Mouse (Mus musculus): ENCODE data around the gene Iqsec2. TPM values are rescaled to one million over a fixed set of nuclear protein-coding genes. Genes with fewer than 3 reads are reported as not detected.
"Not testable (repeated sequence)": the region's sequence is repeated elsewhere in the genome, so short reads cannot be mapped to it uniquely, and the experiment has no call there.

Gene Iqsec2
- polyA plus RNA-seq, 1 experiment from 2014 or later: 5.5 TPM

DNA sequence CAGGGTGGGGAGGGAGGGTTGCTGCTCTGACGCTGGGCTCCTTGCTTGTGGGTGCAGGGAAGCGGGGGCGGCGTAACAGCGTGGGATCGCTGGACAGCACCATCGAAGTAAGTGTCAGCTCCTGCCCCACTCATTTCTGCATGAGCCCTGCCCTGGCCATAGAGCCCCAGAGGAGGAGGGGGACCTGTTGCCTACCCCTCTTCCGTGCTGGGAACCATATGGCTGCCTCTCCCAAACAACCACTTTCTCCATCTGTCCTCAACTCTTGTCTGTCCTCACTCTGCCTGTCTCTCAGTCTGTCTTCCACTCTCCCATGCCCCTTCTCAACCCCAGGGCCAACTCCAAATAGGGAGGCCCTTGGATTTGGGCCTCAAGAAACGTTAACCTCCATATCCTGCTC, 78.2 kb downstream of the Iqsec2 start:
- H3K9me3 ChIP-seq (replicated peaks; ENCODE audit: control insufficient read depth, low read length): no peaks in the 10 kb centered on the region
- ATAC-seq (no peak), DNase-seq (ENCODE audit: low spot score) (no peak)
- 0 out of 2 replicates have a peak, but pooled peaks cover 11% of the 10 kb centered on the region for H3K27me3 ChIP-seq (replicated peaks; ENCODE audit: control insufficient read depth, insufficient read depth, low read length)
- H3K4me3 ChIP-seq (ENCODE audit: low read depth, low read length): no peak overlapping the region
- H3K4me1 ChIP-seq (ENCODE audit: control insufficient read depth, insufficient read depth, low read length): no peaks in the 10 kb centered on the region
- no peak overlapping the region for H3K9ac ChIP-seq (ENCODE audit: low read length)
- no peak overlapping the region for H3K27ac ChIP-seq (ENCODE audit: low read depth, low read length)
- H3K36me3 ChIP-seq (ENCODE audit: control insufficient read depth, insufficient read depth, low read length): no peaks in the 10 kb centered on the region
- H3K4me2 ChIP-seq (ENCODE audit: low read length): no peak overlapping the region
- WGBS: 70% methylated on average over 9 of the region's 9 CpGs

- Histone ChIP-seq H3K9me3 (replicated peaks; ENCODE audit: control insufficient read depth, low read length) (no peaks in the 10 kb centered on the region), H3K4me2 (ENCODE audit: low read length) (no peak overlapping the region), H3K4me3 (ENCODE audit: low read depth, low read length) (no peak overlapping the region), H3K4me1 (ENCODE audit: control insufficient read depth, insufficient read depth, low read length) (no peaks in the 10 kb centered on the region), H3K27me3 (replicated peaks; ENCODE audit: control insufficient read depth, insufficient read depth, low read length) (0 out of 2 replicates have a peak, but pooled peaks cover 11% of the 10 kb centered on the region), H3K27ac (ENCODE audit: low read depth, low read length) (no peak overlapping the region), H3K36me3 (ENCODE audit: control insufficient read depth, insufficient read depth, low read length) (no peaks in the 10 kb centered on the region), H3K9ac (ENCODE audit: low read length) (no peak overlapping the region)
- DNase-seq (ENCODE audit: low spot score): no peak
- ATAC-seq: no peak
- WGBS: 92% methylated on average over 6 of the region's 6 CpGs
Observed at GRCm38 (mm10) chrX:152223313-152223712, 79.2 kb downstream of the Iqsec2 start.

DNA sequence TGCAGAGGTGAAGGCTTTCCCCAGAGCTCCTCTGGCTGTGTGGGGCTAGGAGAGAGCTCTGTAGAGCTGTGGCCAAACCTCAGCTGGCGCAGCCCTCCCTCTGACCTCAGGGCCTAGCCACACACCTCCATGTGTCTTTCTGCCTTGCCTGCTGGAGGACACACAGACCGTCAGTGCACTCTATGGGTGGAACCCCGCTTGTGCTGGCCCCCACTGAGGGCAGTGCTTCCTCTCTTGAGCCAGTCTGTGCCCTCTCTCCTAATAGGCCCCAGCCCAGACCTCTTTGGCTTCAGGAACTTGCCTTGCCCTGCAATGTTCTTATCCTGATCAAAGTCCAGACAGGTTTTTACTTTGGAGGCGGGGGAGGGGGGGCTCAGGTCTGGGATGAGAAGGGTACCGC, 80.2 kb downstream of the Iqsec2 start:
- H3K4me3 ChIP-seq (ENCODE audit: low read depth, low read length): no peak overlapping the region
- WGBS: 58% methylated on average over 5 of the region's 5 CpGs
- H3K36me3 ChIP-seq (ENCODE audit: control insufficient read depth, insufficient read depth, low read length): no peaks in the 10 kb centered on the region
- no peak overlapping the region for H3K9ac ChIP-seq (ENCODE audit: low read length)
- ATAC-seq (no peak), DNase-seq (ENCODE audit: low spot score) (no peak)
- no peaks in the 10 kb centered on the region for H3K4me1 ChIP-seq (ENCODE audit: control insufficient read depth, insufficient read depth, low read length)
- no peak overlapping the region for H3K4me2 ChIP-seq (ENCODE audit: low read length)
- 0 out of 2 replicates have a peak, but pooled peaks cover 7% of the 10 kb centered on the region for H3K27me3 ChIP-seq (replicated peaks; ENCODE audit: control insufficient read depth, insufficient read depth, low read length)
- H3K9me3 ChIP-seq (replicated peaks; ENCODE audit: control insufficient read depth, low read length): no peaks in the 10 kb centered on the region
- H3K27ac ChIP-seq (ENCODE audit: low read depth, low read length): no peak overlapping the region

DNA sequence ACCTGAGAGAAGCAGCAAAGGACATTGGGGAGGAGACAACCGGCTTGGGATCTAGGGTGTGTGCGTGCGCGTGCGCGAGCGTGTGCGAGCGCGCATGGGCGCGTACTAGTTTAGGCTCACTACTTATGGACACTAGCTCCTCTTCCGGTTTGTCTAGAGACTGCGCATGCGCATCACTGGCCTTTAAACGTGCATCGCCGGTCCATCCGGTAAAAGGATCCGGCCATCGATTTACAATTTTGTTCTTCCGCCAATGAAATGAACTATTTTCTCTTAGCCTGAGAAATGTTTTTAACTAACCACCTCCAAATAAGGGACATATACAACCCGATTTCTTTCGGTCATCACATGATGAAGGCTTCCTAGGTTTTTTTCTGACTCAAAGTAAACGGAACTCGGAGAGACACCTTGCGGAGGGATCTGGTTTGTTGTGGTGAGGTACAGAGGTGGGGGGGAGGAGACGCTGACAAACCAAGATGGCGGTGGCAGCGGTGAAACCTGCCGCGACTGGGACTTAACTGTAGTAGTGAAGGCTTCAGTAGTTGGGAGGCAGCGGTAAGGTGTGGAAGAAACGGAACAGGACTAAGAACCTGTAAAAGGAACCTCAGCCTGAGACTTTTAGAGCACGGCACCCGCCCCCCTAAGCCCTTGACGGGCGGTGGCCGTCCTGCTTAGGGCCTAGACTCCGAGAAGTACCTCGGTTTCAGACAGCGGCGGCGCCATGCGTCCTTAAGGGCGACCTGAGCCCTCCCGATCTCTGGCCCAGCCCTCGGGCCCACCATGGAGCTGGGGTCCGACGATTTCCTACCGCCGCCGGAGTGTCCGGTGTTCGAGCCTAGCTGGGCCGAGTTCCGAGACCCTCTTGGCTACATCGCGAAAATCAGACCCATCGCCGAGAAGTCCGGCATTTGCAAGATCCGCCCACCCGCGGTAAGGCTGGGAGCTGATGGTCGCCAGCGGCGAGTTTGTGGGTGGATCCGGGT, 89.0 kb downstream of the Iqsec2 start, which contains the start of gene Kdm5c:
TSS of gene Kdm5c (plus strand) at position 240 of the 983 bp plus-strand sequence.
- peak within 1 kb of the TSS; percentile 88 for H3K9ac ChIP-seq (ENCODE audit: low read length)
- DNase-seq (ENCODE audit: low spot score) (peak; percentile 99), ATAC-seq (peak; percentile 99)
- H3K4me3 ChIP-seq (ENCODE audit: low read depth, low read length): peak within 1 kb of the TSS; percentile 81
- H3K4me2 ChIP-seq (ENCODE audit: low read length): peak within 1 kb of the TSS; percentile 83
- WGBS: 2% methylated on average over 69 of the region's 69 CpGs
- no peaks in the 10 kb centered on the region for H3K9me3 ChIP-seq (replicated peaks; ENCODE audit: control insufficient read depth, low read length)
- peak within 1 kb of the TSS; percentile 65 for H3K27ac ChIP-seq (ENCODE audit: low read depth, low read length)
- peaks cover 12% of the 10 kb centered on the region for H3K4me1 ChIP-seq (ENCODE audit: control insufficient read depth, insufficient read depth, low read length)
- H3K36me3 ChIP-seq (ENCODE audit: control insufficient read depth, insufficient read depth, low read length): peaks cover 9% of the 10 kb centered on the region; the same call in 1 of the 2 replicates
- H3K27me3 ChIP-seq (replicated peaks; ENCODE audit: control insufficient read depth, insufficient read depth, low read length): no peaks in the 10 kb centered on the region

GRCm38 (mm10) chrX:152234125-152234524, 90.1 kb downstream of the Iqsec2 start:
- no peaks in the 10 kb centered on the region for H3K9me3 ChIP-seq (replicated peaks; ENCODE audit: control insufficient read depth, low read length)
- H3K4me2 ChIP-seq (ENCODE audit: low read length): peak overlapping the region; percentile 83
- no peaks in the 10 kb centered on the region for H3K27me3 ChIP-seq (replicated peaks; ENCODE audit: control insufficient read depth, insufficient read depth, low read length)
- 43% methylated on average over 3 of the region's 3 CpGs for WGBS
- H3K27ac ChIP-seq (ENCODE audit: low read depth, low read length): no peak overlapping the region
- peak overlapping the region; percentile 81 for H3K4me3 ChIP-seq (ENCODE audit: low read depth, low read length)
- no peak for DNase-seq (ENCODE audit: low spot score)
- peak overlapping the region; percentile 88 for H3K9ac ChIP-seq (ENCODE audit: low read length)
- H3K4me1 ChIP-seq (ENCODE audit: control insufficient read depth, insufficient read depth, low read length): peaks cover 12% of the 10 kb centered on the region
- ATAC-seq: no peak
- peaks cover 19% of the 10 kb centered on the region for H3K36me3 ChIP-seq (ENCODE audit: control insufficient read depth, insufficient read depth, low read length)

- DNase-seq (ENCODE audit: low spot score) (no peak), ATAC-seq (no peak)
- Histone ChIP-seq H3K27me3 (replicated peaks; ENCODE audit: control insufficient read depth, insufficient read depth, low read length) (no peaks in the 10 kb centered on the region), H3K4me1 (ENCODE audit: control insufficient read depth, insufficient read depth, low read length) (peaks cover 12% of the 10 kb centered on the region), H3K4me2 (ENCODE audit: low read length) (no peak overlapping the region), H3K4me3 (ENCODE audit: low read depth, low read length) (no peak overlapping the region), H3K9ac (ENCODE audit: low read length) (no peak overlapping the region), H3K9me3 (replicated peaks; ENCODE audit: control insufficient read depth, low read length) (no peaks in the 10 kb centered on the region), H3K36me3 (ENCODE audit: control insufficient read depth, insufficient read depth, low read length) (peaks cover 34% of the 10 kb centered on the region), H3K27ac (ENCODE audit: low read depth, low read length) (no peak overlapping the region)
- WGBS: 94% methylated on average over 2 of the region's 2 CpGs
Observed at GRCm38 (mm10) chrX:152235758-152236157, 91.7 kb downstream of the Iqsec2 start.

GRCm38 (mm10) chrX:152243140-152243539, 99.1 kb downstream of the Iqsec2 start:
- WGBS: 73% methylated on average over 6 of the region's 6 CpGs
- not testable (repeated sequence) for DNase-seq (ENCODE audit: low spot score); ATAC-seq; H3K9me3 ChIP-seq (replicated peaks; ENCODE audit: control insufficient read depth, low read length); H3K27ac ChIP-seq (ENCODE audit: low read depth, low read length); H3K4me2 ChIP-seq (ENCODE audit: low read length); H3K27me3 ChIP-seq (replicated peaks; ENCODE audit: control insufficient read depth, insufficient read depth, low read length); H3K4me1 ChIP-seq (ENCODE audit: control insufficient read depth, insufficient read depth, low read length); H3K4me3 ChIP-seq (ENCODE audit: low read depth, low read length); H3K9ac ChIP-seq (ENCODE audit: low read length)
- peaks cover 88% of the 10 kb centered on the region for H3K36me3 ChIP-seq (ENCODE audit: control insufficient read depth, insufficient read depth, low read length)

GRCm38 (mm10) chrX:152244492-152245189, 100.6 kb downstream of the Iqsec2 start:
- H3K4me3 ChIP-seq (ENCODE audit: low read depth, low read length): no peak overlapping the region
- H3K4me1 ChIP-seq (ENCODE audit: control insufficient read depth, insufficient read depth, low read length): no peaks in the 10 kb centered on the region
- DNase-seq (ENCODE audit: low spot score) (no peak), ATAC-seq (no peak)
- H3K9me3 ChIP-seq (replicated peaks; ENCODE audit: control insufficient read depth, low read length): no peaks in the 10 kb centered on the region
- no peaks in the 10 kb centered on the region for H3K27me3 ChIP-seq (replicated peaks; ENCODE audit: control insufficient read depth, insufficient read depth, low read length)
- H3K9ac ChIP-seq (ENCODE audit: low read length): no peak overlapping the region
- 96% methylated on average over 2 of the region's 2 CpGs for WGBS
- H3K4me2 ChIP-seq (ENCODE audit: low read length): no peak overlapping the region
- H3K36me3 ChIP-seq (ENCODE audit: control insufficient read depth, insufficient read depth, low read length): peaks cover 88% of the 10 kb centered on the region
- no peak overlapping the region for H3K27ac ChIP-seq (ENCODE audit: low read depth, low read length)

All from forebrain, embryonic 14.5 days (tissue).